10 mouse cellular contexts compared by ENCODE assay signal in genomic region chr7:46226936-46227335, GRCm38 (mm10). TPM values are rescaled to one million over a fixed set of nuclear protein-coding genes. Genes with fewer than 3 reads are reported as not detected.
DNase-seq lines count a peak whose midpoint lies in the region; ATAC-seq lines count a peak whose summit lies in the region.
"Had no signal": no experiment of that assay in that cellular context is flagged by ENCODE, and none has a peak within 500 bp of the region (broad histone marks: within the 10 kb centered on the region; RNA-seq: fewer than 3 reads in every experiment).

No protein-coding gene starts in this region.

- no peak overlapping the region for H3K27ac ChIP-seq in heart, embryonic 12.5 days (ENCODE audit: poor library complexity, severe bottlenecking)
- H3K27ac ChIP-seq: limb, embryonic 10.5 days had no signal

- H3K4me3 ChIP-seq in heart, embryonic 12.5 days: no peak overlapping the region
- H3K4me3 ChIP-seq: limb, embryonic 10.5 days had no signal

- no peaks in the 10 kb centered on the region for H3K9me3 ChIP-seq in heart, embryonic 12.5 days (replicated peaks)
- H3K9me3 ChIP-seq: limb, embryonic 10.5 days had no signal

- WGBS in heart, embryonic 12.5 days: 52% methylated on average over 4 of the region's 4 CpGs

- no peak for ATAC-seq in heart, embryonic 12.5 days (ENCODE audit: insufficient number of reproducible peaks, low FRiP score)
- ATAC-seq in megakaryocyte progenitor cell, adult 5-6 weeks (replicated peaks; ENCODE audit: poor library complexity): no peak

- peaks cover 4% of the 10 kb centered on the region; the same call in 1 of the 2 replicates for H3K27me3 ChIP-seq in heart, embryonic 12.5 days (replicated peaks)

- 0 out of 2 replicates have a peak, but pooled peaks cover 4% of the 10 kb centered on the region for H3K4me1 ChIP-seq in heart, embryonic 12.5 days (replicated peaks)
- H3K4me1 ChIP-seq: limb, embryonic 10.5 days had no signal

- peak; percentile 79 to 83 for DNase-seq in heart, adult 18-20 months
- DNase-seq in right cerebral cortex, postnatal 4 days: peak; percentile 74
- no peak for DNase-seq in right cerebral cortex, postnatal 36 days (ENCODE audit: low spot score in 2 of 2)
- DNase-seq in gastrocnemius, postnatal 14 days: peak; percentile 50
- peak; percentile 18 for DNase-seq in telencephalon, adult 2 months (ENCODE audit: low read depth, low spot score)
- DNase-seq in kidney, adult 9 months: no peak

- intact Hi-C loops in gastrocnemius, postnatal 14 days (cut with DNase I; ENCODE audit: low total_unique reads): no loop called here

- H3K9ac ChIP-seq in heart, embryonic 12.5 days: no peak overlapping the region

- no peaks in the 10 kb centered on the region for H3K36me3 ChIP-seq in heart, embryonic 12.5 days
- H3K36me3 ChIP-seq: limb, embryonic 10.5 days had no signal

- no peak overlapping the region for H3K4me2 ChIP-seq in heart, embryonic 12.5 days

RNA-seq across cellular contexts. Expression of gene Ush1c, which starts 11.4 kb away (rescaled TPM):
- 1 to 10 TPM; 4.5 to 4.8 TPM for total RNA-seq in heart, adult 18-20 months (2021)
- polyA plus RNA-seq in heart, embryonic 12.5 days (2016; fragmentation: Nextera tagmentation; extraction: Ambion mirVana): 2.3 and 2.4 TPM in 2 replicates
- total RNA-seq in gastrocnemius, postnatal 14 days (2021): 1 to 10 TPM; 2.2 to 3.0 TPM
- total RNA-seq in megakaryocyte progenitor cell, adult 5-6 weeks (2015): not detected in 2 replicates
- not detected in 2 replicates for total RNA-seq in megakaryocyte progenitor cell, adult 5-6 weeks (2017)
- polyA plus RNA-seq: spleen, adult 2 months had no signal

RNA-seq across cellular contexts. Expression of gene Otog, which starts 13.9 kb away (rescaled TPM):
- under 1 TPM; 0.05 TPM for total RNA-seq in heart, adult 18-20 months (2021)
- not detected in 2 replicates for polyA plus RNA-seq in heart, embryonic 12.5 days (2016; fragmentation: Nextera tagmentation; extraction: Ambion mirVana)
- total RNA-seq in gastrocnemius, postnatal 14 days (2021): under 1 TPM; 0.31 to 0.33 TPM
- not detected in 2 replicates for total RNA-seq in megakaryocyte progenitor cell, adult 5-6 weeks (2015)
- total RNA-seq in megakaryocyte progenitor cell, adult 5-6 weeks (2017): not detected in 2 replicates
- polyA plus RNA-seq: spleen, adult 2 months had no signal

RNA-seq across cellular contexts. Expression of gene Abcc8, which starts 47.1 kb away (rescaled TPM):
- total RNA-seq in heart, adult 18-20 months (2021): 10 to 100 TPM; 40.7 to 52.5 TPM
- 6.2 and 7.0 TPM in 2 replicates for polyA plus RNA-seq in heart, embryonic 12.5 days (2016; fragmentation: Nextera tagmentation; extraction: Ambion mirVana)
- total RNA-seq in gastrocnemius, postnatal 14 days (2021): 1 to 10 TPM; 3.5 to 4.6 TPM
- not detected in 2 replicates for total RNA-seq in megakaryocyte progenitor cell, adult 5-6 weeks (2015)
- not detected in 2 replicates for total RNA-seq in megakaryocyte progenitor cell, adult 5-6 weeks (2017)

Comparison
In these comparisons a context has a peak if more than half of its experiments do, and no peak if none do; other contexts are left out.
1. DNase-seq: peak in heart, adult 18-20 months (2 of 2), right cerebral cortex, postnatal 4 days (single experiment), gastrocnemius, postnatal 14 days (single experiment) and telencephalon, adult 2 months (single experiment); none in right cerebral cortex, postnatal 36 days (0 of 2) and kidney, adult 9 months (single experiment).
2. RNA of gene Abcc8, which starts 47.1 kb away (total RNA-seq): 40.7 to 52.5 TPM in heart, adult 18-20 months; 3.5 to 4.6 TPM in gastrocnemius, postnatal 14 days and not detected in megakaryocyte progenitor cell, adult 5-6 weeks; every median in the first group is over 4 times any median in the second.